Mouse (Mus musculus) bone marrow macrophage, adult 2 months (primary cell): ENCODE data around the gene Samd13.

ENCODE experiments used
- CTCF ChIP-seq: IDR thresholded peaks from 2 replicates; pipeline ENCODE4 v1.5.1; 2012; ENCODE audit warnings: low read depth, mild to moderate bottlenecking, low read length, moderate library complexity
- POLR2A ChIP-seq: IDR thresholded peaks from 2 replicates; pipeline ENCODE4 v1.6.1; 2012; ENCODE audit warnings: mild to moderate bottlenecking, low read depth, low read length, borderline replicate concordance

DNA sequence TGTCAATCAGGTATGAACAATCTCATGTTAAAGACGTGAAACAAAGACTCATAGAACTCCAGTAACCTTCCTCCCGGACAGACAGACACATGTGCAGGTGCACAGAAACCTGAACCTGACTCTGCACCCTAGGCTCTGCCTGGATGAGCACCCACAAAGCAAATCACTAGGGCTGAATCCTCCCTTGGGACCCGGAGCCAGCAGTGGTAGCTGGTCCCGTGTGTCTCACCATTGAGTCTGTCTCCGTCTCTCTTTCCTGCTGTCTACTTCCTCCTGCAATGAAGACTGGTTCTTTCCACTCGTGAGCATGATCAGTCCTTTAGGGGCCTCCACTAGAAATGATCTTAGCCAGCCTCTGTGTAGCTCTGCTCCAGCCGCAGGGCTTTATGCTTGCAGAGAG, 23.5 kb downstream of the Samd13 start:
- TF ChIP-seq POLR2A (no peak), CTCF (no peak)
